Mouse (Mus musculus): ENCODE results near the gene Padi2. TPM values are rescaled to one million over a fixed set of nuclear protein-coding genes. Genes with fewer than 3 reads are reported as not detected.
A peak's percentile ranks its signal among the peaks of the same experiment; 100 is the strongest.

Gene Padi2
- polyA plus RNA-seq, 2 experiments from 2014 or later = 9.5 to 9.7 TPM

GRCm38 (mm10) chr4:140881771-140882170 lies 24.4 kb upstream of the Padi2 start:
- ATAC-seq = no peak

DNA sequence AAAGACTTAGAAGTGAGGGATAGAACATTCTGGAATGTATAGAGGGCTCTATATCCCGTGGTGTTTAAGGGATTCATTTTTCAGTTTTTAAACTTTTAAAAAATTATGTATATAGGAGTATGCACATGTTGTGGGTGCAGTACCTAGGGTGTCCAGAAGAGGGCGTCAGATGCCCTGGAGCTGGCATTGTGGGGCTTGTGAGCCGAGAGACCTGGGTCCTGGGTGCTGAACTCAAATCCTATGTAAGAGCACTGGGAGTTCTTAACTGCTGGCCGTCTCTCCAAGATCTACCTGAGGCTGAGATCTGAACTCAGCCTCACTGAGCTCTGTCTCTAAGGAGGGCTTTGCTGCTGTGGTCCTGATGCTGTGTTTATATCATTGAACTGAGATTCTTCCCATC lies 23.8 kb upstream of the Padi2 start:
- no peak for ATAC-seq

DNA sequence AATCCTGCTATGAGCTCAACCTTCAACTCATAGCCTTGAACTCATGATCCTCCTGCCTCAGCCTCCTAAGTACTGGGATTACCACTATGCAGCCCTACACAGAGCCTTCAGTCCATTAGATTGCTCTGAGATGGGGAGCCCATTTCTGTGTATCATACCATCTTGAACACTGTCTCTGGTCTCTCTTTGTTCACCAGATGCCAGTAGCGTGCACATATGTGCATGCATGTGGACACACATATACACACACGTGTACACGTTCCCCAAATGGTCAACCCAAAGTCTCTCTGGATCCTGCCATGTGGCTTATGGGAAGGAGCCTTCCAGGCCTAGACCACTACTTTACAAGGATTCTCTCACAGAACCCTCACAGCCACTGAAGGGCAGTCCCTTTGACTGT lies 23.2 kb upstream of the Padi2 start:
- ATAC-seq = no peak

DNA sequence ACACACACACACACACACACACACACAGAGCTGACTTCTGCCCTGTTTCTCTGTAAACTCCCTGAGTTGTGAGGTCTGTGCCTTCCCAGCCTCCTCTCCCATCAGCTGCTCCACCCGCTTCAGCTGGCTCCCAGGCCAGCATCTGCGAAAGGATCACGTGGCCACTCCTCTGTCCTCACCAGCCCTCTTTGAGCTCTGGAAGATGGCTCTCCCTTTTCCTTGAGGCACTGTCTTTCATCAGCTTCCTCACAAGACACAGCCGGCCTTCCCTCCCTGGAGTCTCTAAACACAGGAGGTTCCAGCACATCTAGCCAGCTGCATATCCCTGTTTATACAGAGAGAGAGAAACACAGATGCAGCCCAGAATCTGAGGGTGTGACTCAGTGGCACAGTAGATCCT lies 22.3 kb upstream of the Padi2 start:
- no peak for ATAC-seq

DNA sequence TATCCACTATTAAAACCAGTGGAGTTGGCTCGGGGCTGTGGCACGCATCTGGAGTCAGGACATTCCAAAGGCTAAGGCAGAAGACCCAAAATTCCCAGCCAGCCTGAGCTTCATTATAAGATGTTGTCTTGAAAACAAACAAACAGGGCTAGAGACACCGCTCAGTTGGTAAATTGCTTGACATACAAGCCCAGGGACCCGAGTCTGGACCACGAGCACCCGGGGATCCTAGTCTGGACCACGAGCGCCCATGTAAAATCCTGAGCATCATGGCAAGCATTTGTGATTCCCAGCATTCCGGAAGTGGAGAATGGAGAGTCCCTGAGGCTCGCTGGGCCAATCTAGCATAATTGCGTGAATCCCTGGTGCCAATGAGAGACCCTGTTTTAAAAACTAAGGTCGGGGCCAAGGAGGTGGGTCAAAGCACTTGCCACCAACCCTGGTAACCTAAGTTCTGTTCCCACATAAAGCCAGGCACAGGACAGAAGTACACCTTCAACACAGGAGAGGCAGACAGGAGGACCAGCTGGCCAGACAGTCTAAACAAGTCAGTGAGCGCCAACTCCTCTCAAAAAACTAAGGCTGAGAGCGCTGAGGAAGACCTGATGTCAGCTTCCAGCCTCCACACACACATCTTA lies 14.5 kb upstream of the Padi2 start:
- ATAC-seq = no peak

GRCm38 (mm10) chr4:140892163-140892530 lies 14.0 kb upstream of the Padi2 start:
- no peak for ATAC-seq

- ATAC-seq = no peak
Measured at GRCm38 (mm10) chr4:140904776-140905425, 1.2 kb upstream of the Padi2 start.

GRCm38 (mm10) chr4:140905426-140905871 lies 695 bp upstream of the Padi2 start:
- ATAC-seq = peak; percentile 36

GRCm38 (mm10) chr4:140906827-140907280 lies 710 bp downstream of the Padi2 start:
- ATAC-seq = no peak

GRCm38 (mm10) chr4:140907306-140908024 lies 1.3 kb downstream of the Padi2 start:
- ATAC-seq = no peak

- no peak for ATAC-seq
Measured at GRCm38 (mm10) chr4:140908627-140909026, 2.5 kb downstream of the Padi2 start.

- ATAC-seq = no peak
Measured at GRCm38 (mm10) chr4:140909536-140909935, 3.4 kb downstream of the Padi2 start.

GRCm38 (mm10) chr4:140910661-140911310 lies 4.6 kb downstream of the Padi2 start:
- no peak for ATAC-seq

GRCm38 (mm10) chr4:140911416-140911815 lies 5.3 kb downstream of the Padi2 start:
- no peak for ATAC-seq

DNA sequence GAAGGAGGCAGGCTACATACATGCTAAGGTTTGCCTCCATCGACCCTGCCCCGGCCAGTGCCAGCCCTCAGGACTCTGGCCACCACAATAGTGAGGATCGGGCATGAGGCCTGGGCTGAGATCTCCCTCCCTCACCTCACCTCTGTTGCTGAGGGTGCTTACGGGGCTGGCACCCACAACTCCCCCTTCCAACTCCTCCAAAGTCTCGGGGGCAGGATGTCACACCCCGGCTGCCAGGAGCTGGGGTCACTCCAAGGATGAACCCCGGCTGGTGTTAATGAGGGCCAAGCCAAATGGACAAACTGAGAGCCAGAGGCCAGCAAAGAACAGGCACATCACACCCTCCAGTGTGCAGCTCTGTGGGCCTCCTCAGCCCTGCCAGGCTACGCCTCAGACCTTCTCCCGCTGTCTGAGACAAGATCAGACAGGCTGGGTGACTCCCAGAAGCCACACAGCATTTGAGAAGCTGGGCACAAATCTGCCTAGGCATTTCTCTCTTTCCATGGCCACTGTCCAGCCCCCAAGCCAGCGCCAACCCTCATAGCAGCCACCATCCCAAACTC lies 6.2 kb downstream of the Padi2 start:
- no peak for ATAC-seq

DNA sequence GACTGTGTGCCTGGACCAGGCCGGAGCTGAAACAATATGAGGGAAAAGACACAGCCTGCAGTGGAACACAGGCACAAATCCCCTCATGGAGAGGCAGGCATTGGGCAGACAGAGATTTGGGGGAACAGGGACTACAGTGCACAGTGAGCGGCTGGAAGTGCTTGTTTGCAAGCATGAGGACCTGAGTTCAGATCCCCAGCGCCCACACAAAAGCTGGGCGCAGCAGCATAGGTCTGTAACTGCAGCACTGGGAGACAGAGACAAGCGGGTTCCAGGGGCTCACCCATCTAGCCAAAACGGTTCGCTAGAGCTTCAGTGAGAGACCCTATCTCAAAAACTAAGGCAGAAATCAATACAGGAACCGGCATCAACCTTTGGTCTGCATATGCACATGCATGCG lies 7.4 kb downstream of the Padi2 start:
- no peak for ATAC-seq

DNA sequence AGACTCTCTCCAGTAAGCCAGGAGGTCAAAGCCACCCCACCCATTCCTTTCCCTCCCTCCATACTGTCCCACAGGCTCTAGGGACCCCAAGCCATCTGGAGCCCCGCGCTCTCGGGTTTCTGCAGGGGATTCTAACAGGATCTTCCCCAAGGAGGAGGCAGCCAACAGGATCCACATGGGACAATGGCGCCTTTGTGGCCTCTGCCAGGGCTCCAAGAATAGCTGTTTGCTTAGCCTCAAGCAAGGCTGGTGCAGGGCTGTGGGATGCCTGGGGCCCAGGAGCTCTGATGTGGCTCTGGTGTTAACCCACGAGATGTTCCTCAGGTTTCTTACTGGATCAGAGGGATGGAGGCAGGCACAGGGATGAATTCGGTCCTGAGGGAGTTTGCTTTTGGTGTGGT lies 8.6 kb downstream of the Padi2 start:
- ATAC-seq = no peak

- no peak for ATAC-seq
Measured at GRCm38 (mm10) chr4:140915235-140915634, 9.1 kb downstream of the Padi2 start.

DNA sequence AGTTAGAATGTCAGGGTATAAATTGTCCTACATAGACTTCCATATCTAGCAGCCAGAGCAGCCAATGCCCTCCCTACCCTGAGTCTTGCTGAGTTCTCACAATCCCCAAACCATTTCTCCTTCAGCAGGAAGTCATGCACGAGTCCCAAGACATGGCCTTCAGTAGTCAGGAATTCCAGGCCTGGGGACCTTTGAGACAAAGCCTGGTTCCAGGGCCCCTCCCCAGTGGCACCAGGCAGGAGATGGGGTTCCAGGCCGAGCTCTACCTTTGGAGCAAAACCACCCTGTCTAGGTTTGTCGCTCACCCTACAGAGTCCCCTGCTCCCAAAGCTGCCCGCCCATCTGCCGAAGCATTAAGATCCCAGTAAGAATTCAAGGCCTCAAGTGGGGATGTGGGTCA lies 10.2 kb downstream of the Padi2 start:
- no peak for ATAC-seq

- ATAC-seq = no peak
Measured at GRCm38 (mm10) chr4:140917451-140917850, 11.3 kb downstream of the Padi2 start.

- ATAC-seq = no peak
Measured at GRCm38 (mm10) chr4:140919974-140920836, 14.1 kb downstream of the Padi2 start.

DNA sequence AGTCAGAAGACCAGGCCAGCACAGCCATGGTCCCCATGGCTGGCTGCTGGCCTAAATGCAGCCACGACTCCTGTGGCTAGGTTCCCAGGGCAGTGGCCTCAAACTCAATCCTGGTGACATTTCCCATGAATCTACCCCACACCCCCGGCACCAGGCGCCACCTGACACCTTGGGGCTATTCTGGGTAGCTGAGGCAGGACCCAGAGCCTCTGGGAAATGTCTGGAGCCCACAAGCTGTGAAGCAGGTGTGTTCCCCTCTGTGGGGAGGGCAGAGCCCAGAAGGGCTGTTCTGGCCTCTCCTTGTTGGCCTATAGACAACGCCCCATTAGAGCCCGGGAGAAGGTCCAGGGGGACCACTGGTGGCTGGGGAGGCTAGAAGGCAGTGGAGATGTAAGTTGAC lies 16.4 kb downstream of the Padi2 start:
- no peak for ATAC-seq

Data from activated CD4-positive, CD25-positive, alpha-beta regulatory T cell, adult 4 months (primary cell).